Mouse (Mus musculus) G1E (cell line): ENCODE data around the gene Srf.

Experiments used
- CTCF ChIP-seq: IDR thresholded peaks from 2 replicates; pipeline ENCODE4 v1.5.1; 2012; ENCODE audit warnings: low read depth, low read length, inconsistent platforms, mixed read lengths
- GATA1 ChIP-seq: IDR thresholded peaks from 2 replicates; pipeline ENCODE4 v1.6.1; 2012; ENCODE audit warnings: borderline replicate concordance, low read length, inconsistent platforms, mixed read lengths
- GATA2 ChIP-seq: IDR thresholded peaks from 2 replicates; pipeline ENCODE4 v1.6.1; 2012; ENCODE audit warnings: low read depth, low read length, inconsistent platforms, borderline replicate concordance
- TAL1 ChIP-seq: conservative IDR thresholded peaks from 2 replicates; pipeline ENCODE4 v1.6.1; 2012; ENCODE audit warnings: low read depth, low read length, inconsistent platforms, mixed read lengths

DNA sequence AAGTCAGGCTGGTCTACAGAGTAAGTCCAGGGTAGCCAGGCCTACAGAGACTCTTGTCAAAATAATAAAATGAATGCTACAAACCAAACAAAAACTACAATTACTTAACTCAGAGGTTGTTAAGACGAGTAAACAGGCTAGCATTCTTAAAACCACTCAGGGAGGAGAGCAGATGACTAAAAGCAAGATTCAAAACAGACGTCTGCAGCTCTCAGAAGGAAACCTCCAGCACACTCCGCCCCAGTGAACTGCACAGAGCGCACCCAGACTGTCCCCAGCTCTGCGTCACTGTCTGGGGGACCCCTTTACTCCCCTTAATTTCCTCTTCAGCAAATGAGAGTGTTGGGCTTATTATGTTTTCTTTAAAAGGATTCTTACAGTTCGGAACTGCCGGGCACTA lies 3.8 kb downstream of the Srf start:
- TF ChIP-seq CTCF (no peak), GATA1 (no peak), GATA2 (no peak), TAL1 (no peak)
